Mouse (Mus musculus): ENCODE data around the gene Ildr2.

The Ildr2 gene

DNA sequence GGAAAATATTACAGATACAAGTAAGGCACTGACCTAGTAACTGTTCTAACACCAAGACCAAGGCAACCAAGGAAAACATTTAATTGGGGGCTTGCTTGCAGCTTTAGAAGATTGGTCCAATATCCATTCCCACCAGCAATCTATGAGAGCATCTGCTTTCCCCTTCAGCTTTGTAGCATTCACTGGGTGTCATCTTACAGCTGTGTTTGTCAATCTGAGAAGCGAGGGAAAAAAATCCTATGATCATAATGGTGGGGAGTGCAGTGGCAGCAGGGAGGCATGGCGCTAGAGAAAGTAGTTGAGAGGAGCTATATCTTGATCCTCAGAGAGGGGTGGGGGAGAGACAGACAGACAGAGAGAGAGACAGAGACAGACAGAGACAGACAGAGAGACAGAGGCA lies 88.1 kb downstream of the Ildr2 start:
- DNase-seq (ENCODE audit: low read depth, low spot score) = no peak

GRCm38 (mm10) chr1:166342539-166342938 lies 88.6 kb downstream of the Ildr2 start:
- DNase-seq (ENCODE audit: low read depth, low spot score) = no peak

- no peak for DNase-seq (ENCODE audit: low read depth, low spot score)
Observed at GRCm38 (mm10) chr1:166343586-166343985, 89.6 kb downstream of the Ildr2 start.

DNA sequence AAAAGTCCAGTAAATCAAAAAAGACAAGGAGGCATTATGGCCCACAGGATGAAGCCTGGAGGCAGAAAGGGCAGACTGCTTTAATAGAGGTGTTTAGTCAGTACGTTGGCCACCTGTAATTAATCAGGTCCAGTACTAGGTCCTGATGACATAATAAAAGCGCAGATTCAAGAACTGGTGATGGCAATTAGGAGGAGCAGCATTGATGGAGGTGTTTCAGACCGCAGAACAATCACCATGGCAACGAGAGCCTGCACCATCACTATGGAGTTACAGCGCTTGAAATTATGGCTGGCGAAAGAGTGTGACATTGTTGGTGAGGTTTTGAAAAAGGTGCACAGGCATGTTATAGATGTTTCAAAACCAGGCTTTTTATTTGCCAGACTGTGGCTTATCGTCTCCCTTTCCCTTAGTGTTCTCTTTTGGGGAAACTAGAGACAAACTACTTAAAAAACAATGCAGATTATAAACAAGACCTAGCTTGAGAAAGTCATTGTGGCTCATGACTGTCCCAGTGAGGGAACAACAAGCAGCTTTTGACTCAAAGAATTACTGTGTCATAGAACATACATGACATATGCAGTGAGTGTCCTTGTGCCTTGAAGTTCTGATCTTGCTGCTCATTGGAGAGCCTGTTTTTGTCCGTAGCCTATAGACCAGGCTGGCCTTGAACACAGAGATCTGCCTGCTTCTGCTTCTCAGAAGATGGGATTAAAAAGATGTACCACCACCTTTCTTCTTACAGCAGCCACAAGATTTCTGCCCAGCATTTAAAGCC lies 90.5 kb downstream of the Ildr2 start:
- DNase-seq (ENCODE audit: low read depth, low spot score) = no peak

- DNase-seq (ENCODE audit: low read depth, low spot score) = no peak
Observed at GRCm38 (mm10) chr1:166345602-166346001, 91.7 kb downstream of the Ildr2 start.

DNA sequence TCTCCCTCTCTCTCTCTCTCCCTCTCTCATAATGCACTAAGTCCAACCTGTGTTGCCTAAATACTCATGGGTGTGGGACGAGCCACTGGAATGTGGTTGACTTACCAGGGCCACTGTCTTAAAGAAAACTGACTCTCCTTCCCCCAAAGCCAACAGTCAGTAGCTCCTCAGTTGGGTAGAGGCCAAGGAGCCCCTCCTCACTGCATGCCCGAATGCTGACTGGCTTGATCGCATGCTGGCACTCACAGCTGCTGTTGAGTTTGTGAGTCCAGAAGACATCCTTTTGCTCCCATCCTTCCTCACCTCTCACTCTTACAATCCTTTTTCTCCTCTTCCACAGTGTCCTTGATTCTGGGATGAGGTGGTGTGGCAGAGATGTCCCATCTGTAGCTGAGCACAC lies 93.0 kb downstream of the Ildr2 start:
- no peak for DNase-seq (ENCODE audit: low read depth, low spot score)

DNA sequence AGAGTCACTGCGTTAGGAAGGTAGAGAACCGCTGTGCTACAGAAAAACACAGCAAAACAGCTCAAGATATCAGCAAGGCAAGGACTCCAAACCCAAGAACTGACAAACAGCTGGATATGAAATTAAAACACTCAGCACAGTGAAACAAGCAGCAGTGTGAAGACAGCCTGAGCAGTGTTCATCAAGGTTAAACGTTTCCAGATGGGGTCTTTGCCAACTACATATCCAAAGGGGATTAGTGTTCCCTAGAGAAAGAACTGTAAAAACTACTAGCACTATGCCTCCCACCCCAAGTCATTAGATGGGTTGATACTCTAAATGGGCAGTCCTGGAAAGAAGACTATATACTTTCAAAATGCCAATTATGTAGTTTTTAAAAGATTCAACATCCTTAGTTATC lies 95.4 kb downstream of the Ildr2 start:
- DNase-seq (ENCODE audit: low read depth, low spot score) = no peak

GRCm38 (mm10) chr1:166349751-166350150 lies 95.8 kb downstream of the Ildr2 start:
- no peak for DNase-seq (ENCODE audit: low read depth, low spot score)

- no peak for DNase-seq (ENCODE audit: low read depth, low spot score)
Observed at GRCm38 (mm10) chr1:166360157-166360855, 106.4 kb downstream of the Ildr2 start.

- DNase-seq (ENCODE audit: low read depth, low spot score) = no peak
Observed at GRCm38 (mm10) chr1:166360896-166361295, 107.0 kb downstream of the Ildr2 start.

GRCm38 (mm10) chr1:166361842-166362241 lies 107.9 kb downstream of the Ildr2 start:
- no peak for DNase-seq (ENCODE audit: low read depth, low spot score)

GRCm38 (mm10) chr1:166362659-166363058 lies 108.7 kb downstream of the Ildr2 start:
- DNase-seq (ENCODE audit: low read depth, low spot score) = no peak

- no peak for DNase-seq (ENCODE audit: low read depth, low spot score)
Observed at GRCm38 (mm10) chr1:166363122-166363521, 109.2 kb downstream of the Ildr2 start.
